Mouse (Mus musculus): Measurements from ENCODE around the gene Pelo.

DNA sequence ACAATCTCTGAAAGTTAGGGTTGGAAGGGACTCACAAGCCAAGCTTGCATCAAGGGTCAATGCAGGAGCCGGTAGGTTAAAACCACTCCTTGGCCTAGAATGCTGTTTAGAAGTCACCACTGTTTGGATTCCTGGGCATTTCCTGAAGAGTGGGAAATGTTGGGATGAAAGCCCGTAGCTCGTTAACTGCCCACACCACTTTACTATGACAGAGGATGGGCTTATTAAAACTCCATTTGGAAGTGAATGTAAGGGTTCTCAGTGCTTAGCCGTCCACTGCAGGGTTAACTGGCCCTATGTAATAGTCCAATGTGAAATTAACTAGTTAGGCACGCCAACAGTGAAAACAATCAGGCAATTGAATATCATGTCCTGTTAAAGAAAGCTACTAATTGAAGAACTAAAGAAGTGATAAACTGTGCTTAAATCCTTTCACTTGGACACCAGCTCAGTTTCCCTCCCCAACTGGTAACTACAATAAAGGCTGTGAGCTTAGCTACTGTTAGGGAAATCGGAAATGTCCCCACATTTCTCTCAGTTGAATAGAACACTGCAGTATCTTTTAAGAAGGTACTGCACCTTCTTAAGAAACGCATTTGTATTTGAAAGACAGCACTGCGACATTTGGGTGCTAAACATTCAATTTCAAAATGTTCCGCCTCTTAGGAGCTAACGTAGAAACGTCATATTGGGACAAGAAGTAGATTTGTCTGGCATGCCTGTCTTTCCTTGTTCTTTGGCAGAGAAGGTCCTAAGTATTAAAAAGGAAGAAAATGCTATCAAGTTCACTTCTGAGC, 10.6 kb upstream of the Pelo start:
- TF ChIP-seq CTCF (IDR thresholded peaks at IDR 0.05; ENCODE audit: low read depth) (no peak), EP300 (IDR thresholded peaks at IDR 0.05; ENCODE audit: low read depth) (no peak)

All from liver, postnatal 0 days (tissue).